Mouse (Mus musculus) embryo, embryonic 9.5 days (tissue): Measurements from ENCODE around the gene Fzd5.
A peak's percentile ranks its signal among the peaks of the same experiment; 100 is the strongest.

Experiments used
- DNase-seq: peaks from one replicate; pipeline ENCODE4 v3.0.0-alpha.2; 2017; ENCODE audit errors: extremely low spot score

Fzd5 gene

GRCm38 (mm10) chr1:64737502-64738179, at the start of gene Fzd5:
Fzd5 (minus strand) TSS chr1:64737751.
- DNase-seq, result peak; percentile 98

- peak; percentile 28 for DNase-seq
These were observed 42.3 kb upstream of the Fzd5 start for GRCm38 (mm10) chr1:64779863-64780262.

- DNase-seq, result peak; percentile 25
These were observed 41.9 kb upstream of the Fzd5 start for GRCm38 (mm10) chr1:64779415-64779814.

GRCm38 (mm10) chr1:64773305-64773704, 35.8 kb upstream of the Fzd5 start:
- no peak for DNase-seq

GRCm38 (mm10) chr1:64770169-64770568, 32.6 kb upstream of the Fzd5 start:
- no peak for DNase-seq

- DNase-seq, result no peak
These were observed 24.1 kb upstream of the Fzd5 start for GRCm38 (mm10) chr1:64761646-64762045.

- DNase-seq, result no peak
These were observed 20.2 kb upstream of the Fzd5 start for GRCm38 (mm10) chr1:64757766-64758165.

GRCm38 (mm10) chr1:64757254-64757653, 19.7 kb upstream of the Fzd5 start:
- no peak for DNase-seq

GRCm38 (mm10) chr1:64756640-64757030, 19.1 kb upstream of the Fzd5 start:
- DNase-seq, result no peak

GRCm38 (mm10) chr1:64755971-64756639, 18.6 kb upstream of the Fzd5 start:
- DNase-seq, result no peak

GRCm38 (mm10) chr1:64754658-64755057, 17.1 kb upstream of the Fzd5 start:
- no peak for DNase-seq

GRCm38 (mm10) chr1:64753668-64754067, 16.1 kb upstream of the Fzd5 start:
- DNase-seq, result no peak

GRCm38 (mm10) chr1:64753109-64753508, 15.6 kb upstream of the Fzd5 start:
- no peak for DNase-seq

- DNase-seq, result no peak
These were observed 7.1 kb upstream of the Fzd5 start for GRCm38 (mm10) chr1:64744616-64745015.

GRCm38 (mm10) chr1:64742741-64743408, 5.3 kb upstream of the Fzd5 start:
- no peak for DNase-seq

GRCm38 (mm10) chr1:64738661-64739082, 1.1 kb upstream of the Fzd5 start:
- peak; percentile 60 for DNase-seq

GRCm38 (mm10) chr1:64738180-64738555, 617 bp upstream of the Fzd5 start:
- no peak for DNase-seq

- no peak for DNase-seq
These were observed 660 bp downstream of the Fzd5 start for GRCm38 (mm10) chr1:64736681-64737501.

GRCm38 (mm10) chr1:64735781-64736680, 1.5 kb downstream of the Fzd5 start:
- peak; percentile 71 for DNase-seq

- peak; percentile 59 for DNase-seq
These were observed 2.5 kb downstream of the Fzd5 start for GRCm38 (mm10) chr1:64734771-64735750.
